Mouse (Mus musculus): ENCODE results near the gene Slc5a2.

DNA sequence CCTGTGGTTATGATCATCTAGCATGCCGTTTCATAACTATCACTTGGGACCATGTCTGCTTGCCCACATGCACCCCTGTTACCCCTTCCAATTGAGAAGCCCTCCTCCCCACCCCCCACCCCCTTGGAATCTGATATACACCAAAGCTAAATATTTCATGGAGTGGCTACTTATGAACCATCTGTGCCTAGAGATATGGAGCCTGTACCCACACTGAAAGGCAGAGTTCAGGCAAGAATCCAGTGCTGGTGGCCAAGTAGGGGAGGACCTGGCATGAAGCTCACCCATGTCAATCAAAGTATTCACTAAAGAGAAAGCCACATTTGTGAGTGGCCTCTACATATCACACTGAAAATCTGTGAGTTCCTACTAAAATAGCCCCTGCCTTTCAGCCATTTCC lies 44.3 kb downstream of the Slc5a2 start:
- TF ChIP-seq CTCF (IDR thresholded peaks at IDR 0.05; ENCODE audit: low read depth), result no peak
- TF ChIP-seq EP300 (optimal IDR thresholded peaks at IDR 0.05), result no peak
